Mouse (Mus musculus) ES-Bruce4 (cell line): Measurements from ENCODE around the gene Prex1.

ENCODE experiments used
- CTCF ChIP-seq: IDR thresholded peaks from one replicate; pipeline ENCODE4 v1.8.1; 2011; ENCODE audit warnings: low read depth, low read length
- EP300 ChIP-seq: IDR thresholded peaks from 2 replicates; pipeline ENCODE4 v1.6.1; 2011; ENCODE audit warnings: low read depth, low read length; ENCODE audit not compliant: insufficient read depth

DNA sequence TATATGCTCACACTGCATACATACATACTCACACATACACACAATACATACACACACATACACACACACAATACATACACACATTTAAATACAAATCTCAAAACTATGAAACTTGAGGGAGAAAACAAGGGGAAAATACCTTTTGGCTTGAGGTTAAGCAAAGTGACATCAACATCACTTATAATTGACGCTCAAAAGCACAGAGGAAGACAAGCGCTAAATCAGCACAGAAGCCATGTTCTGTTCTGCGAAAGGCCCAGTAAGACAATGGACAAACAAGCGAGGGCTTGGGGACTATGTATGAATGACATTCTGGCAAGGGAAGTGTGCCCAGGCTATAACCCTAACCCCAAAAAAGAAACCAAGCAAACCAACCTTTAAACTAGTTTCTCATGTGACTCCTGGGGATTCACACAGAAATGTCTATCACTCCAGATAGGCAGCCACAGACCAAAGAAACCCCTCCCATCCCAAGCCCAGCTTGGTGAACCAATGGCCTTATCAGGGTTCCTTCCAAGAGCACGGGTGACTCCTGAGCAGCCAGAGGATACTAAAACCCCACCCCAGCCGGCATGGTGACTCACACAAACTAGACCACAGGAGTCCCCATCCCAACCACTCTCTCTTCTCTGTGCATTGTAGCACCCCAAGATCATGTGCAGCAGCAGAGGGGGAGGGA is 48.2 kb downstream of the Prex1 start:
- no peak for TF ChIP-seq CTCF
- TF ChIP-seq EP300: no peak
